Mouse (Mus musculus) erythroblast, embryonic 14.5 days (primary cell): ENCODE results near the gene Smim24. TPM values are rescaled to one million over a fixed set of nuclear protein-coding genes. Genes with fewer than 3 reads are reported as not detected.

Experiments
- H3K27me3 ChIP-seq: 2 replicates; pipeline ENCODE4 v1.6.1; 2012; ENCODE audit warnings: inconsistent platforms; ENCODE audit not compliant: control insufficient read depth
- H3K36me3 ChIP-seq: 2 replicates; pipeline ENCODE4 v1.6.1; 2012; ENCODE audit warnings: mild to moderate bottlenecking, inconsistent platforms; ENCODE audit not compliant: control insufficient read depth
- H3K4me1 ChIP-seq: 2 replicates; pipeline ENCODE4 v1.6.1; 2012; ENCODE audit warnings: inconsistent platforms; ENCODE audit not compliant: control insufficient read depth
- H3K4me3 ChIP-seq: replicated peaks from 2 replicates; pipeline ENCODE3; 2012; ENCODE audit warnings: moderate library complexity, mild to moderate bottlenecking, inconsistent platforms
- H3K9me3 ChIP-seq: 2 replicates; pipeline ENCODE4 v1.6.1; 2012; ENCODE audit warnings: low read length, inconsistent platforms, mixed read lengths; ENCODE audit not compliant: control insufficient read depth
- GATA1 ChIP-seq: IDR thresholded peaks from 2 replicates; pipeline ENCODE4 v1.6.1; 2012; ENCODE audit warnings: low read length, inconsistent platforms, mixed read lengths
- TAL1 ChIP-seq: IDR thresholded peaks from 3 replicates; pipeline ENCODE4 v1.6.1; 2012; ENCODE audit warnings: low read length, inconsistent platforms, mixed read lengths
- polyA plus RNA-seq: library from polyadenylated mRNA; stranded (reverse); fragments of >175 nt; gene quantifications from 2 replicates; pipeline ENCODE4 v1.2.3, GENCODE M21; 2012

Smim24 gene
- polyA plus RNA-seq, 1 experiment: not detected

DNA sequence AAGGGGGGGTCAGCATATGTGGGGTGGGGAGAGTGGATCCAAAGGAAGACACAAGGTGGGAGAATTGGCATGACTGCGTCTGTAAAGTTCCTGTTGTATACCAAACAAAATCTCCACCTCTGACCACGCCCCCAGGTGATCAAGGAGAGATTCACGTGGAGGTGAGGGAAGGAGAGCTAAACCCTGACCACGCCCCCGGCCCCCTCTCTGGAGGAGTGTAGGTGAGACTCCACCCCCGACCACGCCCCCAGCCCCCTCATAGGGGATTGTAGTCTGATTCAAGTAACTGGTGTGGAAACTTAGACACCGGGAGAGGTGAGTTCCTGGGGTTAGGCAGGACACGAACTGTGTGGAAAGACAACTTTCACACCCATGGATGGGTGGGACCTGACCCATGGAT lies 11.2 kb downstream of the Smim24 start:
- H3K4me1 ChIP-seq: peaks cover 40% of the 10 kb centered on the region

DNA sequence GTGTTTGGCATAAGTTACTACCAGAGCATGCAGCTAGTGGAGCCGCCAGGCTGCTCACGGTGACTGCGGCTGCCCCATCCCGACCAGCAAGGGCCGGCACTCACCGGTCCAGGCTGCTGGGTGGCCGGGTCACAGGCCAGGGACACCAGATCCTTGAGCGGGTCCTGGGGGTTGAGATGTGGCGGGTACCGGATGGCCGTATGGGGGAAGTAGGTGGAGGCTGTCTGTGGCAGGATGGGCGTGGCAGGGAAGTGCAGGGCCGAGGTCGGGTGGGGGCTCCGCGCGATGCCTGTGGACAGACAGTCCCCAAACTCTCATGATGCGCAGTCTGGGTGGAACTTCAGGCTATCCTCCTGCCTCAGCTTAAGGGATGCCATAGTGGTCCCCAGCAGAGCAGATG lies 11.9 kb downstream of the Smim24 start:
- Histone ChIP-seq H3K9me3 (no peaks in the 10 kb centered on the region; the same call in 1 of the 2 replicates), H3K4me1 (peaks cover 44% of the 10 kb centered on the region), H3K36me3 (peaks cover 3% of the 10 kb centered on the region; the same call in 1 of the 2 replicates), H3K27me3 (peaks cover 65% of the 10 kb centered on the region), H3K4me3 (no peak overlapping the region)
- no peak for TF ChIP-seq TAL1
- TF ChIP-seq GATA1: no peak

More for the DNA sequence above, 11.2 kb downstream of the Smim24 start:
- Histone ChIP-seq H3K4me3 (no peak overlapping the region), H3K9me3 (no peaks in the 10 kb centered on the region; the same call in 1 of the 2 replicates), H3K36me3 (peaks cover 3% of the 10 kb centered on the region; the same call in 1 of the 2 replicates), H3K27me3 (peaks cover 65% of the 10 kb centered on the region)
- TF ChIP-seq TAL1 (no peak), GATA1 (no peak)

DNA sequence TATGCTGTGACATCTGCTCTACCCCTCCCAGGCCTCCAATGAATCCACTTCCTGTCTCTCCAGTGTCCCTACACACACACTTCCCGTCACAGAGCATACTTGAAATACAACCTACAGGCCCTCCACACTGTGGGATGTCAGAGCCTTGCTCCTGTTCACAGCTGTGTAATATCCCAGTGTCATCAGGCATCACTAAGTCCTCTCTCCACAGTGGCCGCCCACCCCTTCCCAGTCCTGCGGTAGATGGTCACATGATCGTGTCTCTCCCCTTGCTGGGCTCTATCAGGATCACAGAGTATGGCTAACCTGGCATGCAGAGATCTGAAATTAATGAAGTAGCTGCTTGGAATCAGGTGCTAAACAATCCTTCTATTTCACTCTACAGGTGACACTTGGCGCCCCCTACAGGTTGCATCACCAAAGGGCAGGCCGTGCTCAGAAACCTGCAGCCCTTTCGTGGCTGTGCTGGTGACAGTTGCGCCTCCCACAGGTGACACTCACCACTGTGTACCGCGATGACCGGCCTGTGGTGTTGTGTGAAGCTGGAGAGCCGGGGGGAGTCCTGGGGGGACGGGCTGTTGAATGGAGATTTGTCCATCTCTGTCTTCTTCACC lies 12.8 kb downstream of the Smim24 start:
- Histone ChIP-seq H3K4me3 (no peak overlapping the region), H3K36me3 (no peaks in the 10 kb centered on the region; the same call in 1 of the 2 replicates), H3K4me1 (peaks cover 49% of the 10 kb centered on the region), H3K27me3 (peaks cover 63% of the 10 kb centered on the region), H3K9me3 (no peaks in the 10 kb centered on the region; the same call in 1 of the 2 replicates)
- TF ChIP-seq GATA1: no peak
- TF ChIP-seq TAL1: no peak

- Histone ChIP-seq H3K4me1 (peaks cover 47% of the 10 kb centered on the region), H3K36me3 (no peaks in the 10 kb centered on the region; the same call in 1 of the 2 replicates), H3K27me3 (peaks cover 61% of the 10 kb centered on the region), H3K4me3 (no peak overlapping the region), H3K9me3 (no peaks in the 10 kb centered on the region; the same call in 1 of the 2 replicates)
- TF ChIP-seq TAL1 (no peak), GATA1 (no peak)
Measured at GRCm38 (mm10) chr10:81406504-81407440, 13.9 kb downstream of the Smim24 start.

- no peaks in the 10 kb centered on the region; the same call in 1 of the 2 replicates for H3K9me3 ChIP-seq
- H3K36me3 ChIP-seq: no peaks in the 10 kb centered on the region; the same call in 1 of the 2 replicates
- TF ChIP-seq GATA1 (no peak), TAL1 (no peak)
- peaks cover 59% of the 10 kb centered on the region for H3K27me3 ChIP-seq
- peaks cover 41% of the 10 kb centered on the region for H3K4me1 ChIP-seq
- no peak overlapping the region for H3K4me3 ChIP-seq
Measured at GRCm38 (mm10) chr10:81407539-81408423, 14.9 kb downstream of the Smim24 start.

DNA sequence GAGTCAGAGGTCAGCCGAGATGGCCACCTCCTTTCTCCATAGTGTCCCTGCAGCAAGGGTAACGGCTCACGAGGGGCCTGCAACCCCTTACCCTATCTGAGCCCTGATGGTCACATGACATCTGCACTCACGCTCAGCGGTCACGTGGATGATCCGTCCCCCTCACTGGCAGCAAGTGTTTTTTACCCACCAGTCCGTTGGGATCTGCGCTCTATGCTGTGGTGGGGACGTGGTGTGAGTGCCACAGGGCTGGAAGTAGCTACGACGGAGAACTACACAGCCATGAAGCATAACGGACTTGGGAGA lies 15.5 kb downstream of the Smim24 start:
- peaks cover 39% of the 10 kb centered on the region for H3K4me1 ChIP-seq

GRCm38 (mm10) chr10:81408871-81409291 lies 16.0 kb downstream of the Smim24 start:
- peaks cover 52% of the 10 kb centered on the region for H3K27me3 ChIP-seq
- TF ChIP-seq GATA1 (no peak), TAL1 (no peak)

More for the DNA sequence above, 15.5 kb downstream of the Smim24 start:
- Histone ChIP-seq H3K36me3 (no peaks in the 10 kb centered on the region; the same call in 1 of the 2 replicates), H3K9me3 (no peaks in the 10 kb centered on the region; the same call in 1 of the 2 replicates), H3K4me3 (no peak overlapping the region), H3K27me3 (peaks cover 55% of the 10 kb centered on the region)
- TF ChIP-seq TAL1 (no peak), GATA1 (no peak)

DNA sequence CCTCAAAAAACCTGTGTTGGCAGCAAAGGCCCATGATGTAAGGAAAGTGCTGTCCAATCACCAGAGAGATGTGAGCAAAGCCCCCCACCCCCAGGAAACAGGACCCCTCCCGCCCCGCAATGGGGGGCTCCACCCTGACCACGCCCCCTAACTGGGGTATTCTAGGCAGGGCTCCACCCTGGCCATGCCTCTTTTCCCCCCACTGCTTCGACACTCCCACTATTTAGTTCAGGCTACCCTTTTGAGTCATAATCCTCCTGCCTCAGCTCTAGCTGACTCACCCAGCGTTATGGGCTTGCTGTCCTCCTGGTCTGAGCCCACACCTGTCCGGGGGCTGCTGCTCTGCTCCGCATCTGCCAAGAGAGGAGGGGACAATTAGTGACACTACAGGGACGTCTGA lies 16.5 kb downstream of the Smim24 start:
- Histone ChIP-seq H3K36me3 (no peaks in the 10 kb centered on the region; the same call in 1 of the 2 replicates), H3K9me3 (no peaks in the 10 kb centered on the region; the same call in 1 of the 2 replicates), H3K4me1 (peaks cover 43% of the 10 kb centered on the region), H3K27me3 (peaks cover 48% of the 10 kb centered on the region), H3K4me3 (no peak overlapping the region)
- TF ChIP-seq GATA1 (no peak), TAL1 (no peak)

More at GRCm38 (mm10) chr10:81408871-81409291, 16.0 kb downstream of the Smim24 start:
- Histone ChIP-seq H3K9me3 (no peaks in the 10 kb centered on the region; the same call in 1 of the 2 replicates), H3K4me3 (no peak overlapping the region), H3K4me1 (peaks cover 42% of the 10 kb centered on the region), H3K36me3 (no peaks in the 10 kb centered on the region; the same call in 1 of the 2 replicates)
